Comparison of ENCODE assay signal across 27 mouse cellular contexts in the genomic region with DNA sequence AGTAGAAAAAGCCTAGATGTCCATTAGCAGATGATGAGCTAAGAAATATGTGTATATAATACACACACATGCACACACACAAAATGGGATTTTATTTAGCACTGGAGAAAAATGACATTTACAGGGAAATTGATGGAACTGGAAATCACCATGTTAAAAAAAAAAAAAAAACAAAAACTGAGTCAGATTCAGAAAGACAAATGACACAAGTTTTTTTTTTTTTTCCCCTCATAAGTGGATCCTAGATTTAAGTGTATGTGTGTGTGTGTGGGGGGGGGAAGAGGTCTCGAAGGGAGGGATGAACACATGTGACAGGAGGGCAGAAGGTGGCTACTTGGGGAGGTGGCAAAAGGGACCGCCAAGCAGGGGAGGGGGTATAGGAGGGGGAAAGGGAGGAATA. TPM values are rescaled to one million over a fixed set of nuclear protein-coding genes. Genes with fewer than 3 reads are reported as not detected.
DNase-seq lines count a peak whose midpoint lies in the region; ATAC-seq and TF ChIP-seq lines count a peak whose summit lies in the region.
"Had no signal": no experiment of that assay in that cellular context is flagged by ENCODE, and none has a peak within 500 bp of the region (broad histone marks: within the 10 kb centered on the region; RNA-seq: fewer than 3 reads in every experiment).

No protein-coding gene starts in this region.

- WGBS in thymus, adult 2 months: 91% methylated on average over 2 of the region's 2 CpGs
- 94% methylated on average over 2 of the region's 2 CpGs for whole genome bisulfite sequencing in forebrain, embryonic 13.5 days

- in situ Hi-C loops in CH12.LX (cut with MboI; ENCODE audit: low pct_ligation_motif_present, low pct_unique_long_range_greater_than_20kb, low sequenced_read_pairs): no loop called here

- no peak overlapping the region for H3K4me3 ChIP-seq in thymus, adult 2 months (ENCODE audit: control insufficient read depth, insufficient read depth, low read length)
- H3K4me3 ChIP-seq in CH12.LX (replicated peaks in 1 of 3; ENCODE audit: low read depth in 2 of 3, low read length in 2 of 3, poor library complexity in 1 of 3): no peak overlapping the region
- no peak overlapping the region for H3K4me3 ChIP-seq in forebrain, embryonic 13.5 days

- no peaks in the 10 kb centered on the region for H3K27me3 ChIP-seq in thymus, adult 2 months (ENCODE audit: control insufficient read depth, insufficient read depth, low read length)
- H3K27me3 ChIP-seq in CH12.LX (replicated peaks): no peaks in the 10 kb centered on the region
- H3K27me3 ChIP-seq in forebrain, embryonic 13.5 days: no peaks in the 10 kb centered on the region

- H3K79me2 ChIP-seq in CH12.LX (replicated peaks; ENCODE audit: control insufficient read depth, extremely low read depth, insufficient read depth, poor library complexity, severe bottlenecking): no peaks in the 10 kb centered on the region

- no peak overlapping the region for H3K9ac ChIP-seq in CH12.LX (ENCODE audit: insufficient read depth, low read depth)
- no peak overlapping the region for H3K9ac ChIP-seq in forebrain, embryonic 13.5 days

- no peak overlapping the region for H3K4me2 ChIP-seq in CH12.LX (ENCODE audit: insufficient read depth, low read depth, poor library complexity, severe bottlenecking)
- no peak overlapping the region for H3K4me2 ChIP-seq in forebrain, embryonic 13.5 days

- no peaks in the 10 kb centered on the region for H3K36me3 ChIP-seq in thymus, adult 2 months (ENCODE audit: control insufficient read depth, insufficient read depth, low read length)
- H3K36me3 ChIP-seq in CH12.LX (replicated peaks in 1 of 2; ENCODE audit: control insufficient read depth in 1 of 2, insufficient read depth in 1 of 2, low read length in 1 of 2): no peaks in the 10 kb centered on the region
- no peaks in the 10 kb centered on the region for H3K36me3 ChIP-seq in forebrain, embryonic 13.5 days (ENCODE audit: poor library complexity, severe bottlenecking)
- H3K36me3 ChIP-seq: G1E had no signal

- DNase-seq in heart, adult 11 months: peak; percentile 60
- DNase-seq in heart, adult 18-20 months: no peak
- no peak for DNase-seq in thymus, adult 2 months
- DNase-seq in thymus, postnatal 25 days: no peak
- no peak for DNase-seq in CH12.LX (ENCODE audit: extremely low read depth)
- peak; percentile 26 for DNase-seq in induced T-regulatory cell, adult 2 months (ENCODE audit: low read depth)
- DNase-seq in retina, postnatal 1 day: no peak
- DNase-seq: adrenal gland, adult 2 months; adrenal gland, adult 8-10 months; adrenal gland, postnatal 10 days; adrenal gland, postnatal 14 days; adrenal gland, postnatal 25 days; adrenal gland, postnatal 36 days; B cell, adult 2 months; cerebellum, adult 11 months; cerebellum, adult 11-12 months; cerebellum, adult 18-20 months had no signal

- peak overlapping the region; percentile 98 for H3K27ac ChIP-seq in thymus, adult 2 months (ENCODE audit: control insufficient read depth, insufficient read depth, low read length)
- no peak overlapping the region for H3K27ac ChIP-seq in CH12.LX (ENCODE audit: insufficient read depth, low read depth)
- no peak overlapping the region for H3K27ac ChIP-seq in forebrain, embryonic 13.5 days

- no peaks in the 10 kb centered on the region for H3K9me3 ChIP-seq in CH12.LX (replicated peaks; ENCODE audit: low read length)
- no peaks in the 10 kb centered on the region for H3K9me3 ChIP-seq in forebrain, embryonic 13.5 days (replicated peaks)
- H3K9me3 ChIP-seq: G1E had no signal

- H3K4me1 ChIP-seq in thymus, adult 2 months (replicated peaks; ENCODE audit: control insufficient read depth, insufficient read depth, low read length): peaks cover 51% of the 10 kb centered on the region
- peaks cover 36 to 70% of the 10 kb centered on the region in 2 experiments for H3K4me1 ChIP-seq in CH12.LX (ENCODE audit: control insufficient read depth in 1 of 2, insufficient read depth in 2 of 2)
- no peaks in the 10 kb centered on the region for H3K4me1 ChIP-seq in forebrain, embryonic 13.5 days

- ATAC-seq in forebrain, embryonic 13.5 days: no peak
- ATAC-seq: activated CD4-positive, CD25-positive, alpha-beta regulatory T cell, adult 4 months; CD4-positive, CD25-positive, alpha-beta regulatory T cell, adult 4 months; Patski had no signal

- TF ChIP-seq CTCF in thymus, adult 2 months (IDR thresholded peaks at IDR 0.05; ENCODE audit: borderline replicate concordance, control insufficient read depth, extremely low read depth, insufficient read depth, low read length, poor library complexity): no peak
- no peak for TF ChIP-seq CTCF in CH12.LX (conservative IDR thresholded peaks at IDR 0.05 in 1 of 2, IDR thresholded peaks at IDR 0.05 in 1 of 2; ENCODE audit: low read depth in 2 of 2, low read length in 2 of 2)

- no peak; the same call in none of the 2 replicates for TF ChIP-seq EP300 in CH12.LX (IDR thresholded peaks at IDR 0.05; ENCODE audit: low read length)

- TF ChIP-seq POLR2A in thymus, adult 2 months (IDR thresholded peaks at IDR 0.05; ENCODE audit: control insufficient read depth, extremely low read depth, insufficient read depth, low read length, poor library complexity): no peak
- no peak for TF ChIP-seq POLR2A in CH12.LX (IDR thresholded peaks at IDR 0.05; ENCODE audit: low read depth, low read length)

- dilution Hi-C loops in CH12.LX (cut with MboI; ENCODE audit: extremely low pct_ligation_motif_present, extremely low pct_unique_long_range_greater_than_20kb, low sequenced_read_pairs): no loop called here

- no peak for TF ChIP-seq RAD21 in CH12.LX (IDR thresholded peaks at IDR 0.05; ENCODE audit: low read depth, low read length)

TF ChIP-seq in CH12.LX, 34 proteins besides CTCF, POLR2A, EP300 and RAD21:
- peak; percentile 58; the same call in 1 of the 2 replicates for TF ChIP-seq IRF4 (IDR thresholded peaks at IDR 0.05; ENCODE audit: low read depth, low read length)
- no peak for TF ChIP-seq ETS1 (conservative IDR thresholded peaks at IDR 0.05; ENCODE audit: low read depth, low read length)
- peak; percentile 15; the same call in 1 of the 2 replicates for TF ChIP-seq BHLHE40 (IDR thresholded peaks at IDR 0.05; ENCODE audit: low read depth, low read length)
- TF ChIP-seq UBTF (IDR thresholded peaks at IDR 0.05; ENCODE audit: low read depth, low read length): no peak
- TF ChIP-seq USF2 (conservative IDR thresholded peaks at IDR 0.05; ENCODE audit: low read depth, low read length): no peak
- TF ChIP-seq CHD1 (IDR thresholded peaks at IDR 0.05; ENCODE audit: low read depth, low read length): no peak
- no peak for TF ChIP-seq TBP (conservative IDR thresholded peaks at IDR 0.05; ENCODE audit: low read depth, low read length)
- TF ChIP-seq SIN3A (IDR thresholded peaks at IDR 0.05; ENCODE audit: low read length): no peak
- 0 out of 2 replicates have a peak, but pooled peaks have one; percentile 18 for TF ChIP-seq JUND (conservative IDR thresholded peaks at IDR 0.05; ENCODE audit: low read depth, low read length)
- TF ChIP-seq ZNF384 (IDR thresholded peaks at IDR 0.05; ENCODE audit: low read depth, low read length): peak; percentile 95
- no peak for TF ChIP-seq E2F4 (IDR thresholded peaks at IDR 0.05; ENCODE audit: insufficient replicate concordance, low read depth, low read length)
- TF ChIP-seq HCFC1 (IDR thresholded peaks at IDR 0.05; ENCODE audit: low read depth, low read length): no peak
- TF ChIP-seq MAFK (IDR thresholded peaks at IDR 0.05; ENCODE audit: insufficient replicate concordance, low read length): no peak
- no peak for TF ChIP-seq POLR2AphosphoS2 (IDR thresholded peaks at IDR 0.05; ENCODE audit: low read depth, low read length)
- no peak for TF ChIP-seq USF1 (IDR thresholded peaks at IDR 0.05; ENCODE audit: low read depth, low read length)
- 0 out of 2 replicates have a peak, but pooled peaks have one; percentile 35 for TF ChIP-seq MAZ (IDR thresholded peaks at IDR 0.05; ENCODE audit: low read depth, low read length)
- TF ChIP-seq ZKSCAN1 (IDR thresholded peaks at IDR 0.05; ENCODE audit: borderline replicate concordance, low read depth, low read length): no peak
- TF ChIP-seq JUN (IDR thresholded peaks at IDR 0.05; ENCODE audit: insufficient read depth, low read depth, low read length): peak; percentile 32; the same call in 1 of the 2 replicates

RNA-seq across cellular contexts. Expression of gene Fam71b, which starts 1.3 kb away (rescaled TPM):
- not detected for total RNA-seq in heart, adult 18-20 months (2021)
- 2.1 and 2.6 TPM in 2 replicates for polyA plus RNA-seq in thymus, adult 2 months (2012; rRNA removed)
- total RNA-seq in CH12.LX (2012; rRNA removed) (2.6 and 2.7 TPM in 2 replicates), CH12.LX (2014; rRNA removed) (0.46 TPM in 1 of 2 replicates, not detected in the other)
- 2.4 and 2.6 TPM in 2 replicates for polyA plus RNA-seq in CH12.LX (2012; ENCODE audit: insufficient read length, low read depth)
- not detected in 2 replicates for polyA plus RNA-seq in forebrain, embryonic 13.5 days (2015; fragmentation: Nextera tagmentation; extraction: Ambion mirVana)
- total RNA-seq: adrenal gland, adult 18-20 months; adrenal gland, adult 2 months; adrenal gland, adult 8-10 months; adrenal gland, postnatal 10 days; adrenal gland, postnatal 14 days; adrenal gland, postnatal 25 days; adrenal gland, postnatal 36 days; adrenal gland, postnatal 4 days; ES-E14; MEL had no signal
- polyA plus RNA-seq: activated CD4-positive, CD25-positive, alpha-beta regulatory T cell, adult 4 months; adrenal gland, adult 2 months; brain, embryonic 14.5 days; G1E; Patski had no signal

RNA-seq across cellular contexts. Expression of gene Itk, which starts 5.8 kb away (rescaled TPM):
- total RNA-seq in heart, adult 18-20 months (2021): 1 to 10 TPM in 1 of 2 experiments, under 1 TPM in 1; 0.20 to 2.9 TPM
- 117 and 125 TPM in 2 replicates for polyA plus RNA-seq in thymus, adult 2 months (2012; rRNA removed)
- total RNA-seq in CH12.LX (2012; rRNA removed): 0.29 and 0.64 TPM in 2 replicates
- total RNA-seq in CH12.LX (2014; rRNA removed): 0.11 and 0.14 TPM in 2 replicates
- 0.14 and 0.17 TPM in 2 replicates for polyA plus RNA-seq in CH12.LX (2012; ENCODE audit: insufficient read length, low read depth)
- not detected in 2 replicates for polyA plus RNA-seq in forebrain, embryonic 13.5 days (2015; fragmentation: Nextera tagmentation; extraction: Ambion mirVana)
- total RNA-seq: ES-E14, MEL had no signal

RNA-seq across cellular contexts. Expression of gene Med7, which starts 41.6 kb away (rescaled TPM):
- total RNA-seq in heart, adult 18-20 months (2021): 10 to 100 TPM; 18.5 to 19.4 TPM
- 26.2 and 28.2 TPM in 2 replicates for polyA plus RNA-seq in thymus, adult 2 months (2012; rRNA removed)
- 32.7 and 37.1 TPM in 2 replicates for total RNA-seq in CH12.LX (2012; rRNA removed)
- 104 and 115 TPM in 2 replicates for total RNA-seq in CH12.LX (2014; rRNA removed)
- 59.9 and 60.0 TPM in 2 replicates for polyA plus RNA-seq in CH12.LX (2012; ENCODE audit: insufficient read length, low read depth)
- polyA plus RNA-seq in forebrain, embryonic 13.5 days (2015; fragmentation: Nextera tagmentation; extraction: Ambion mirVana): 94.8 and 95.0 TPM in 2 replicates

RNA-seq across cellular contexts. Expression of gene Havcr2, which starts 59.6 kb away (rescaled TPM):
- under 1 TPM; 0.47 to 0.54 TPM for total RNA-seq in heart, adult 18-20 months (2021)
- polyA plus RNA-seq in thymus, adult 2 months (2012; rRNA removed): 1.8 TPM in 2 replicates
- total RNA-seq in CH12.LX (2012; rRNA removed) (0.08 TPM in 1 of 2 replicates, not detected in the other), CH12.LX (2014; rRNA removed) (0.20 and 0.27 TPM in 2 replicates)
- polyA plus RNA-seq in CH12.LX (2012; ENCODE audit: insufficient read length, low read depth): 0.44 and 0.60 TPM in 2 replicates
- 0.06 and 0.23 TPM in 2 replicates for polyA plus RNA-seq in forebrain, embryonic 13.5 days (2015; fragmentation: Nextera tagmentation; extraction: Ambion mirVana)
- total RNA-seq: ES-E14 had no signal
- polyA plus RNA-seq: Patski had no signal

Comparison
In these comparisons a context has a peak if more than half of its experiments do, and no peak if none do; other contexts are left out.
1. DNase-seq: peak in heart, adult 11 months (single experiment) and induced T-regulatory cell, adult 2 months (single experiment); none in heart, adult 18-20 months (0 of 2), thymus, adult 2 months (single experiment), thymus, postnatal 25 days (single experiment), CH12.LX (single experiment) and retina, postnatal 1 day (single experiment).
2. RNA of gene Itk, which starts 5.8 kb away (polyA plus RNA-seq): 117 to 125 TPM in thymus, adult 2 months; 0.14 to 0.17 TPM in CH12.LX and not detected in forebrain, embryonic 13.5 days; every median in the first group is over 100 times any median in the second.